Mouse (Mus musculus): ENCODE data around the gene Hivep2.

Hivep2 gene

DNA sequence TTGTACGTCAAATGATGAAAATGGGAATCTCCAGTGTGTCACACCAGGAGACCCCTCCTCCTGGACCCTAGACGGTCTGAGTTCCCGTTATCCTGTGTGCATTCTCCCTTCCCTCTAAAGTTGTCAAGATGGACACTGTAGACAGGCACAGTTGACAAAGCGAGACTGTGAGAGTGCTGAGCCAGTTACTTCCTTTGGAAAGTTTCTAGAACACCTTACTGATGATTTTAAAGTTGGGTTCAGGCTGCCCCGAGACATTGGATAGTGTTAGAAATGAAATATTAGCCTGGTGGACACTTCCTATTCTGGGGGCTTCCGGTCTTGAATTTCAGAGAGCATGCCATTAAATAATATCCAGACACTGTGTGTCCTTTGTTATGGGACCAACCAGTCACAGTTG, 83.8 kb downstream of the Hivep2 start:
- no peak for DNase-seq

GRCm38 (mm10) chr10:14050586-14050985, 84.7 kb downstream of the Hivep2 start:
- no peak for DNase-seq

- no peak for DNase-seq
These were observed 86.3 kb downstream of the Hivep2 start for GRCm38 (mm10) chr10:14052109-14052689.

GRCm38 (mm10) chr10:14054860-14055259, 89.0 kb downstream of the Hivep2 start:
- DNase-seq: no peak

- DNase-seq: peak; percentile 60
These were observed 89.7 kb downstream of the Hivep2 start for GRCm38 (mm10) chr10:14055533-14055981.

DNA sequence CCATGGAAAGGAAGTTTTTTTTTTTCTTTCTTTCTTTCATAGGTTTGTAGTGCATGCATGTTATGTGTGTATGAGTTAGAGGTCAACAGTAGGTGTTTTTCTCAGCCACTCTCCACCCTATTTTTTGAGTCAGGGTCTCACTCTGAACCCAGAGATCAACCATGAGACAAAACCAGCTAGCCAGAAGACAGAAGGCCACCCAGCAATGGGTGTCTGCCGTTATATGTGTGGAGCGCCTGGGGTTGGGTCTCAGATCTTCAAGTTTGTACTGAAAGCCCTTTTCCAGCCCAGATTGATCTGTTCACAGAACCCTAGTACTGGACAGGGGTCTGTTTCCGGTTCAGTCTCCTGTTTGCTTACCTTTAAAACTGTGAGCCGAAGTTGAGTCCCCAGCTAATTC, 90.2 kb downstream of the Hivep2 start:
- no peak for DNase-seq

DNA sequence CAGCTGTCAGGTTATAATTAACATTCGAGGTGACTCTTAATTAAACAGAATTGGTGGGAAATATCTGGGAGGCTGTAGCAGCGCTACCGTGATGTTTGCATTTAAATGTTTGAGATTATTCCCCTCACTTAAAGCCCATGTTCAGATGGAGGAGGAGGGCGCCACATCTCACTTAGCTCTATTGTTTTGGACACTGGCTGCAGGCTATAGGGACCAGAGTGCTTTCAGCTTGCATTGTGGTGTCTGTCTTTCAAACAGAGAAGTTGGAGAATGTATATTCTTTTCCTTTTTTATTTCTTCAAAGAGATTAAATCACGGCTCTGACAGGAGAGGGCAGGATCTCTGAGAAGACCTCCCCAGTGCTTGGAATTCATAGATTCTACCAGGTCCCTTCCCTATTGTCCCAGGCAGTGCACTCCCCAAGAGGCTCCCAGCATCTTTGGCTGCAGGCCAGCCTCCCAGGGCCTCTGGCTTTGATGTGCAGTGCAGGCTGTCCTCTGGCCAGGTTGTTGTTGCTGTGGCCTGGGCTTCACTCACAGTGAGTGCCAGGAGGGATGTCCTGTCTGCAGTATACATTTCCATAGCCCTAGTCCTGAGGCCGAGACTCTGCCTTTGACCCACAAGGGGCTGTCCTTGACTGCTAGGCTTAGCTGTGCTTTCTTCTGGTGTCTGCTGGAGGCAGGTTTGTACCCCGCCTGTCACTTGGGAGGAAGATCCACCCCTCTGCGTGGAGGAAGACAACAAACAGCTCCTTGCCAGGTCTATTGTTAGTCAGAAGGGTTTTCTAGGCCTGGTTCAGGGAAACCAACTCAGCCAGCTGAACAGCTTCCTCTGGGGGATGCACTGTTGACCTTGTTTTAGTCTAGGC, 90.9 kb downstream of the Hivep2 start:
- DNase-seq: peak; percentile 77

DNA sequence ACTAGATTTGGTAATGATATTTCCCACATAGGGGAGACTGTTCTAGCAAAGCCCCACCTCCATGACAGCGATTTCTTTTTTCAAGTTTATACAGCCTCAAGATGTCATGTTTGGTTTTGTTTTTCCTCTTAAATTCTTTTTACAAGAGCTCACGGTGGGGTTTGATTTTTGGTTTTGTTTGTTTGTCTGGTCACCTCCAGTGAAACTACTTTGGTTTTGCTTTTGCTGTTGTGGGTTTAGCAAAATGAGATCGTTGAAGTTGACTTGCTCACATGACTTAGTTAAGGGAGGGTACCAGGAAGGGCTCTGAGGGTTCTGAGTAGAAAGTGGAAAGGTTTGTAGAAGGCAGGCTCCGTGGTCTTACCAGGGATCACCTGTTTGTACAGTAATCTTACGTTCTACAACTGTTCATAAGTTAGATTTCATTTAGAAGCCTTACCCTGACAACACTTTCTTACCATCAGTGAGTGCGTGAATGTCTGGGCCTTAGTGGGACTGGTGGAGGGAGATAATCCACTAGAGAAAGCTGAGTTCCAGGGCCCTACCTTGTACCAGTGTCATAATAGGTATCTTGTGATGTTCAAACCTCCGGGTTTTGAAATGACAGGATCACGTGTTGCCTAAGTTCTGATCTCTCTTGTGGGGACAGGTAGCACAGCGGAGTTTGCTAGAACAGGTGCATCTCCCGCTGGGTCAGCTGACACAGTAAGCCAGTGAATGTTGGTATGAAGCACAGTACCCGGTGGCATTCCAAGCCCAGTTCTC, 92.1 kb downstream of the Hivep2 start:
- DNase-seq: no peak

DNA sequence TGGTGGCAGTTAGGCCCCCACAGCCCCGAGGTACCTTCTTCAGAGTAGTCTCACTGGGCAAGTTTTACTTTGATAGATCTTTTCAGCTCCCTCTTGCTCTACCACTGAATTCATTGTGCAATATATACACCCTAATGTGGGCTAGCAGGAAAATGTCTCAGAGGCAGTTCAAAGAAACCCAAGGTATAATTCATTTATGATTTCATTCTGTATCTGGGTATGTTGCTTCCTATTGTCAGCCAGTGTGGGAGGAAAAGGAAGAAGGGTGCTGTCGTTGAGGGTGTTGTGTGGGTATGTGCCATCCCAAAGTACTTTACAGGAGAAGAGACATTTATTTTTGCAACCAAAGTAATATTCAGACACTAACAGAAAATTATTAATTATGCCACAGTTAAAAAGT, 92.9 kb downstream of the Hivep2 start:
- no peak for DNase-seq

DNA sequence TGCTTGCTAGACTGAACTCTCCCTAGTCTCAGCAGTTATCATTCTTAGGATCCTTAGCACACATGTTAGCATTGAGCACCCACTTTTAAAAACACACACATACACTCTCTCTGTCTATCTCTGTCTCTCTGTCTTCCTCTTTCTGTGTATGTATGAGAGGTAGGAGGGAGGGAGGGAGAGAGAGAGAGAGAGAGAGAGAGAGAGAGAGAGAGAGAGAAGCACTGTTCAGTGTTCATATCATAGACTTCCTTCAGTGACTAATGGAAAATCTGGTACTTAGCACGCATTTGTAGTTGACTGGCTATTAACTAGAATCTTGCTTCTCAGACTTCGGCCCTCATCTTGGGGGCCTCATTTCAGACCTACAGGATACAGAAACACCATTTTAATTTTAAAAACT, 93.7 kb downstream of the Hivep2 start:
- no peak for DNase-seq

GRCm38 (mm10) chr10:14060302-14060701, 94.4 kb downstream of the Hivep2 start:
- DNase-seq: no peak

GRCm38 (mm10) chr10:14063226-14063625, 97.4 kb downstream of the Hivep2 start:
- no peak for DNase-seq

DNA sequence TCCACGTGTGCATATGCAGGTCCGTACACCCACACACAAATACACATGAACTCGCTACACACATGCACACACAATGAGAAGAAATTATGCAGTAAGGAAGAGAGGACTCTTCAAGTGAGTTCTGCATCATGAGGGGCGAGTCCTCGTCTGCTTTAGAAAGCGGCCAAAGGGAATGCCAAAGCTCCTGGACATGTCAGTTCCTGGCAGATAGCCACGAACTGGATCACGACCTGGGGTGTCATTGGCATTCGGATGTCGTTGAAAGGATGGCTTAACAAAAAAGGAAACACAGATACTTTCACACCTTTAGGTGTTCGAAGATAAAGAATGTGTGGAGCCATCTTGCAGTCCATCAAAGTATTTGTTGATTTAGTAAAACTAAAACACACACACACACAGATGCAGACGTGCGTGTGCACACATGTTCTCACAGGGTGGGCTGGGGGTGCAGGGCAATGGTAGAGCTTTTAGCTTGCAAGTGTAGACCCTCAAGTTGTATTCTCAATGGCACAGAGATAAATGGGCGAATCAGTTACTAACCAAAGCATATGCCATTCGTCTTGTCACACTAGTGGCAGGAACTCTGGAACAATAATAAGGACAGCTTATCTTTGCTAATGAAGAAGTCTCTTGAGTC, 99.0 kb downstream of the Hivep2 start:
- no peak for DNase-seq

GRCm38 (mm10) chr10:14067802-14068201, 101.9 kb downstream of the Hivep2 start:
- no peak for DNase-seq

- DNase-seq: no peak
These were observed 104.7 kb downstream of the Hivep2 start for GRCm38 (mm10) chr10:14070498-14071079.

DNA sequence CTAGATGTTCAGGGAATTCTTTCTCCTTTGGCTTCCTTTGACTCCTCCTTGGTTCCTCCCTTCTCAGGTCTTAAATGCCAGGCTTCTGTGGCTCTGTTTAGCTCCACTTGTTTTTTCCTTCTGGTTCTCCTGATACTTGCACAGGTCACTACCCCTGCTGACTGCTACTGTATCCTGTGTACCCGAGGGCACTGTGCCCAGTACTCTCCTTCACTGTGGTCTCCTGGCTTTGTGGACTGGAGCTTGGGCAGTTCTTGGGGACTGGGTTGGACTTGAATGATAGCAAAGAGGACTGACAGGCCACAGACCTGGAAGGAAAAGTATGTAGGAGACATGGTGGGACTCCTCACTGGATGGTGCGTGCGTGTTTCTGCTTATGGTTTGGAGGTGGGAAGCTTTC, 106.6 kb downstream of the Hivep2 start:
- DNase-seq: no peak

DNA sequence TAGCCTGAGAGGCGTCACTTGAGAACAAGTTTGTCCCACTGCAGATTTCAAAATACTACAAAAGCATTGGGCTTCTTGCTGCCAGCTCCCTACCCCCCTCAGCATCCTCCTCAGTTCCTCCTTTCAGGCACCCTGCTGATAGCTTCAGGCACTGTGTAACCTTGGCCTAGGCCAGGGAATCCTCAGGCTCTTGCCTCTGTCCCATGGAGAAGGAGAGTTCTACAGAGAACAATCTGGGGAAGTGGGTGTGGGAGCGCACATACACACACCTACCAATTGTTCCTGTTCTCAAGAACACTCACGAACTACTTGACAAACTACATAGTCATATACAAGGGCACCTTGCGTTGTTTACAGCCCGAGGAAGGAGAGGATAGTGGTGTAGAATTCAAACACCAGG, 109.9 kb downstream of the Hivep2 start:
- no peak for DNase-seq

DNA sequence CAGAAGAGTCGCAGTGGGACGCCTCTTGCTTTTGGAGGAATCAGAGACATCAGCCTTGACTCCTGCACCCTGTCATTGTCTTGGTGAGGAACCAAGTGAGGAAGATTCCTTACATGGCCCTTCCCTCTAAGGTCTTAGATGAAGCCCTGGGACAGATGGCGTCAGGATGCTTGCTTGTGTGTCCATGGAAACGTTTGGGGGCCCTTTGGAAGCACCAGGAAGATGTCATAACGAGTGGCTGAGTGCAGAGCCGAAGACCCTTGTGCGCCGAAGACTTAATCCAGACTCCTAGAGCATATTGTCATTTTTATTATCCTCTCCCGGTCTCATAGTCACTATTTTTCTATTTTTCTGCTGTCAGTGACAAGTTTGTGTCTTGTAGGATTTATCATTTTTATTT, 111.0 kb downstream of the Hivep2 start:
- DNase-seq: peak; percentile 24

DNA sequence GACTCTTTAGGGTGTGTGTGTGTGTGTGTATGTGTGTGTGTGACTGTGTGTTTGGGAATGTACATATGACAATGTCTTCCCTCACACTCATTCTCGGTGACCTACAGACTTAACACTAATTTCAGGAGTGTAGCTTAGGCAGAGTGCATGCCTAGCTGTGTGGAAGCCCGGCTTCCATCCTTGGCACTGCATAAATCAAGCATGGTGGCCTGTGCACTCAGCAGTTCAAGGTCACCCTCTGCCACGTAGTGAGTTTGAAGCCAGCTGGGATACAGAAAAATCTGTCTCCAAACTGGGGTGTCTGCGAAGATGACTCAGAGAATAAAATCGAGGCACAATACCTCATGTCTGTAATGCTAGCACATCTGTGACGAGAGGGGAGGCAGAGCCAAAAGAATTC, 115.0 kb downstream of the Hivep2 start:
- DNase-seq: no peak

GRCm38 (mm10) chr10:14081824-14082223, 115.9 kb downstream of the Hivep2 start:
- DNase-seq: no peak

GRCm38 (mm10) chr10:14082275-14082674, 116.4 kb downstream of the Hivep2 start:
- no peak for DNase-seq

DNA sequence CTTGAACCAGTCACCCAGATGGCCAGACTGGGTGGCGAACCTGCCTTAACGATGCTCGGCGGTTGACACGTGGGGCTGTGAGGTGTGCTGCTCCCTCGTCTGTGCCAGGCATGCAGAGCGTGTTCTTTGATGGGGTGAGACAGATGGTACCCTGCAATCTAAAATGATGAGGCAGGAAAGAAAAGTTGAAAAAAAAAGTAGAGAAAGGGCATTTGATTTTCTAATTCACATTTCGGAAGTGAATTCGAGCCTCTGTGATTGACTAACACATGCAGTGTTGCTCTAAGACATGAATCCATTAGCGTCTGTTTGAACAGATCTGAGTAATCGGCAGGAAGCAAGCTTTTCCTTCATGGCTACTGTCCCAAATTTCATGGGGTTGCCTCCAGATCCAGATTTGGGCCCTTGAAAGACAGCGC, 119.4 kb downstream of the Hivep2 start:
- DNase-seq: no peak
